Mouse (Mus musculus) B cell, adult 2 months (primary cell): ENCODE measurements at regions not wholly inside any gene's neighbourhood (a gene's known extent, or its start where the extent isn't known, plus 50 kb on each side); places are given as distances from the start of the nearest gene placed in this dataset.

Experiments used
- DNase-seq, 2 experiments: peaks; one replicate each; pipeline ENCODE4 v3.0.0; 2022

- DNase-seq: no peak
Observed at GRCm38 (mm10) chr10:67819534-67819933, 92.9 kb downstream of the Zfp365 start.

DNA sequence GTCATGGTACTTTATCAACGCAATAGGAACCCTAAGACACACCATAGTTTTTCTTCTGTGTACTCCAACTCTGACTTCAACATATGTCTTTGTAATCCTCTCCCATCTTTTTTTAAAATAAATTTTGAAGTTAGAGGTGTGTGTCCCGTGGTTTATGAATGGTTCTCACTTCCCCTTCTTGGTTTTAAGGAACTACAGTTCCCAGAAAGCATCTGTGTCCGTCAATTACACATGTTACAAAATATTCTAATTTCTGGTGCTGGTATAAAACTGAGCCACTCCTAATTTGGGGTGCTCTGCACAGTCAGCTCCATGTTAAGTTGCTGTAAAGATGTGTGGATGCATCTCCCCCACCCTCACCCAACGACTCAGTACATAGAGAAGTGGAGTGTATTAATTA is 98.6 kb downstream of the Zfp365 start:
- no peak for DNase-seq

DNA sequence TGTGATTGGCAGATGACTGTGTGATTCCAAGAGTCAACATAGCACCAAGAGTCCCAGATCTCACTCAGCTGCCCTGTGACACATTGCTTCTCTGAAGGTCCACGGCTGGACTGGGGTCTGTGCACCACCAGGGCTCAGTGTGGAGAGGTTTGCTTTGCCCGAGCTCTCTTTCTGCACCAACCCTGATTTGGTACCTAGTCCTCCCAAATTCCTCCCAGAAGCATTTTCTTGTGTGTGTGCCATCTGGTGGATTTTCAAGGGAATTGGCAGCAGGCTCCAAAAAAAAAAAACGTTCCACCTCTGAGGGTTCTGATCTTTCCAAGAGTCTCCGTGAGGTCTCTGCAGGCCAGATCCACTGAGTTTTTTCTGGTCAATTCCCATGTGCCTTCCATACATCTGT is 107.3 kb downstream of the Zfp365 start:
- DNase-seq: no peak

GRCm38 (mm10) chr10:67804637-67805036 is 107.8 kb downstream of the Zfp365 start:
- DNase-seq: peak in 1 of 2 experiments; percentile 8

DNA sequence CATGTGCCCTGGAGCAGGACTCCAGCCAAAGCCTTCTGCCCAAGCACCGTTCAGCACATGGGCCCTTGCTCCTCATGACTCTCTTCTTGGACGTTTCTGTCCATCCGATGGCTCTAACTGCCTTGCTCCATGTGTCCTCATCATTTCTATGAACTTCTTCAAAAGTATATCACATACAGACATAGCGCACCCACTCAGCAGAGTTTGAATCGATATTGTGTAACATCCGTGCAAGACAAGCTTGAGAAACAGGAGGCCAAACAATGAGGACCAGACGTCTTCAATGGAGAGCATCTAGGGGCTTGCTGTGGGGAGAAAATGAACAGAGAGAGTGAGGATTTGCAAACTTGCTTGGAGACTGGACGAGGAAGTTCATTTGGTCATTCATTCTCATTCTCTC is 110.3 kb downstream of the Zfp365 start:
- DNase-seq: no peak

DNA sequence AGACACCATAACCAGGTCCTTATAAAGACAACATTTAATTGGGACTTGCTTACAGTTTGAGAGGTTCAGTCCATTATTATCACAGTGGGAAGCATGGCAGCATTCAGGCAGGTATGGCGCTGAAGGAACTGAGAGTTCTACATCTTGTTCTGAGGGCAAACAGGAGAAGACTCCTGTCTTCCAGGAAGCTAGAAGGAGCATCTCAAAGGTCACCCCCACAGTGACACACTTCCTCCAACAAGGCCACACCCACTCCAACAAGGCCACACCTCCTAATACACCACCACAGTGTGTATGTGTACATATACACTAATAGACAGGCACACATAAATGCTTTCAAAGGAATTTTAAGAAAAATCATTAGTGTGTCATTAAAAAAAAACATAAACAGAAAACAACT is 110.8 kb downstream of the Zfp365 start:
- no peak for DNase-seq

DNA sequence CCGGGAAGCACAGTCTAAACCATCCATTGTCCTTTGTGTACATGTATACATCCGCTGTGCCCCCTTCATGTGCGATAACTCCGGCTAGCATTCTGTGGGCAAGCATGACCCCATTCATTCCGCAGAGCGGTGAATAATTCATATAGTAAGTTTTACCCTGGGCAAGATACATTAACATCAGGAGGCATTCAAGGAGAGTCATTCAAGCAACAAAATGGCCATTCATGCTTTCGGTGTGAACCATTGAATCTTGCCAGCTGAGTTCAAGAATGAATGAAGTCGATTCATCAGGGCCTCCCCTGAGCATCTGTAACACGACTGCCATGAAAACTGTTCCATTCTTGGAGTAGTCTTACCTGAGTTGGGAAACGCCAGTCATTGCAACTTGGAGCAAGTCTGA is 113.5 kb downstream of the Zfp365 start:
- DNase-seq: no peak

DNA sequence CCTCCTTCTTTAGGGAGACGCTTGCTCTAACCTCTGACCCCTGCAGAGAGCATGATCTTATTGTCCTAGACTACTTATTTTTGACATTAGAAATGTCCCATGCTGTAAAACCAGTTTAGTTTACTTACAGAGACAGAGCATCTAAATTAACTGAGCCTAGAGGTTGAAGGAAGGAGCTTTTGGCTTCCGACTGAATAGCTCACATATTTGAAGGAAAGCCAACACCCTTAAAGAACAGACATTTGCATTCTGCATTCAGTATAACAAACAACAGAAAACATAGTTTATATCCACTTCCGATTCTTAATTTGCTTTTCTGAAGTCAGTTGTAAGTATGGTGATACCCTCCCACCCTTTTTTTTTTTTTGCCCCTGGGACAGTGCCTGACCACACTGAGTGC is 119.3 kb downstream of the Zfp365 start:
- no peak for DNase-seq

- no peak for DNase-seq
Observed at GRCm38 (mm10) chr10:67789651-67790050, 122.8 kb downstream of the Zfp365 start.

DNA sequence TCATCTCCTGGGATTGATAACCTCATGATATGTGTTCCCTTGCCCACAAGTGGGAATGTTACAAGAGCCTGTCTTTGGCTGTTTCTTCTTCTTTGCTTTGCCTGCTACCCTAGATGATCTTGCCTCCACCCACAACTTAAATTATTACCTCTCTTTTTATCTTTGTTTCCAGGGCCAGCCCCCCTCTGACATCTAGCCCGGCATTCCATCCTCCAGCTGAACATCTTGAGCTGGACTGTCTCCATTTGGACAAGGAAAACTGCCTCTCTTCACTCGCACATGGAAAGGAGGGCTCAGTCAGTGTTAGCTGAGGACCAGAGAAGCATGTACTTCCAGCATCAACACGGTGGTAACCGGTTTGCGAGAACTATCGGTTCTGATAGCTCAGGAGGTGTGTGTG is 124.3 kb downstream of the Zfp365 start:
- DNase-seq: no peak

GRCm38 (mm10) chr10:67785563-67785962 is 126.9 kb downstream of the Zfp365 start:
- DNase-seq: no peak

DNA sequence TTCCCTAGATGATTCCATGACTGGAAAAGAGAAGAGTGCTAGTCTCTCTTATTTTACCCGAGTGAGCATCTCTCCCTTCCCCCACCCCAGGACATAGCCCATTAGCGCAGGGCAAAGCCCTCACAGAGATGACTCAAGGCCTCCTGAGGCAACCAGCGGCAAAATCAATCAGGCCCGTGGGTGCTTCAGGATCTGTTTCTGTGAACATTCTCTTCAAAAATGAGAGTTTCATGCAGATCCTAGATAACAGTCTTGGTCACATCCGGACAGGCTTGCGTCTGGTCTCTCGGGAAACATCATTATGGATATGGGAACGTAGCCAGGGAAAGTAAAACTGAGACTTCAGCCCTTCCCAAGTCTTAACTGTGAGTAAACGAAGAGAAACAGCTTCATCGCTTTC is 134.1 kb downstream of the Zfp365 start:
- DNase-seq: no peak

- no peak for DNase-seq
Observed at GRCm38 (mm10) chr10:67777721-67778120, 134.7 kb downstream of the Zfp365 start.

GRCm38 (mm10) chr10:67776851-67777250 is 135.6 kb downstream of the Zfp365 start:
- DNase-seq: no peak

DNA sequence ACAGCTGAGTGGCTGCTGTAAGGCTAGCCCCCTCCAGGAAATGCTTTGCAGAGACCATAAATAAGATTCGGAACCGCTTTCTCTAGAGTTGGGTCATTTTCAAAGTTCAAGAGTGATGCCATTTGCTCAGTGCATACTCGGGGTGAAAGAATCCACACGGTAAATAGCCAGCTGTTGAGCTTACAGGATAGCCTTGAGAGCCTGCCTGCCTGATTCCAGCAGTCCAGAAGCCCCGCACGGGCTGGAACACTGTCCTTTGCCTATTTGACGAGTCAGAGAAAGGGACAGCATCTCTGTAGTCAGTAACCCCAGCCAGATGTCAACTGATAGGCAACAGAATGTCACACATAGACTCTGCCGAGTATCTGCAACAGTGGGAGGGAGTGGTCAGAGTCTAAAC is 140.7 kb downstream of the Zfp365 start:
- no peak for DNase-seq

DNA sequence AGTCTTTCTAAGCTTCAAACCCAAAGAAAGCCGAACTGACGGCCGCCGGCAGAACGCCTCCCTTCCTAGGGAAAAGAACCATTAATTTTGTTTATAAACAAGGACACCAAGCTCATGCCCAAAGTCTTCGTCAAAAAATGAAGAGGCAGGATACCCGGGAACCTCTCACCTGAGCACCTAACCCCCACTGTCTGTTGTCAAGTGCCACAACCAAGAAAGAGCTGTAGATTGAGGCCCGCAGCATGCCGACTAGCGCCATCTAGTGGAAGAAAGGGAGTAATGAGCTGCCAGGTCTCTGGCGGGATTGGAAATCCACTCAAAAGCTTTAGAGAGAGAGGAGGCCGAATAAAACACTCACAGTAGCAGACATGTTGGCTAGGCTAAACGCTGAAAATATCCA is 146.4 kb downstream of the Zfp365 start:
- DNase-seq: peak; percentile 67 to 73

DNA sequence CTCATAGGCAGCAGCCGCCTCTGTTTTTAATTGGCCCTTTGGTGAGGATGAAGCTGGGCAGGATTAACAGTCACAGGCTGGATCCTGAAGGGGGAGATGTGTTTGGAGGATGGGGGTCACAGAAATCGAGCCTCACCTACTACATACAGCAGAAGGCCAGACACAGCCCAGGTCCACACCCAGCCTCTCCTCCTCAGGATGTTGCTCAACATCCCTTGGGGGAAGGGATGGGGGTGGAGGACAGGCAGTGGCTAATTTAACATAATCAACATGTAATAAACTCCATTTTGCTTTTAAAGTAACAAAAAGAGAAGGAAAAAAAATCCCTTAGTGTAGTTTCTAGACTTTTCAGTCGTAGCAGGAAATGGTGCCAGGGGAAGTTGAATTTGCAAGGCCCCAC is 152.0 kb downstream of the Zfp365 start:
- peak; percentile 18 to 31 for DNase-seq

GRCm38 (mm10) chr10:67748121-67748520 is 164.3 kb downstream of the Zfp365 start:
- DNase-seq: no peak

DNA sequence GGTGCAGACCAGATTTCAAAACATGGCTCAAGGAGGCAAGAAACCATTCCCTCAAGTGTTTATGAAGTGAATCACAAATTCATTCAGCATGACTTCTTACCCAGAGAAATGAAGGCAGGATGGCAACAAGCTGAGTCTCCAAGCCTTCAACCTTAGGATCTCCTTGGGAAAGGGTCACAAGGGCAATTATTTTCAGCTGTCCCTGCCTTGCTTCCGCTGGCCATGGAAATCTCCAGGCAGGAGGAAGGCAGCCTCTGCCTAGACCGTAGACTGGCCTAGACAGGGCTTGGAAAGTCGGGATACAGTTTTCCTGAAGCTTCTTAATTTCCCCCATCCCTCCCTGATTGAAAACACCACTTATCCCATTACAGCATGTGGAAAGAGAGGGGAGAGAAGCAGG is 165.0 kb downstream of the Zfp365 start:
- no peak for DNase-seq

GRCm38 (mm10) chr10:67746140-67746539 is 166.3 kb downstream of the Zfp365 start:
- no peak for DNase-seq

DNA sequence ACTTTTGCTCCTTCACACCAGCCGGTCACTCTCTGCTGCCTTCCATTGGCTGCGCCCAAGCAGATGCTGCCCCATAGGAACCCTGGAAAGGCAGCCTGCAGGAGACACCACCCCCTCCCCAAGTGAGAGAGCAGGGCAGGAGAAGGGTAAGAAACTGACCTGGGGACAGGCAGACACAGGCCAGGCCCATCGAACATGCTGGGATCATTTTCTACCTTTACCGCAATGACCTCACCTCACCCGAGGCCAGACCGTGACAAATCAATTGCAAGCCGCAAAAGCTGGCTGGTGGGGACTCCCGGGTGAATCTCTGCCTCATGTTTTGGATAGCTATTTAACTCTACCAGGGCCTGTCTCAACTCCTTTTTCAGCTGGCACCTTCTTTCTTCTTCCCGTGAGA is 168.9 kb downstream of the Zfp365 start:
- DNase-seq: no peak

- no peak for DNase-seq
Observed at GRCm38 (mm10) chr10:67742824-67743223, 169.6 kb downstream of the Zfp365 start.

GRCm38 (mm10) chr10:67742305-67742704 is 170.2 kb downstream of the Zfp365 start:
- DNase-seq: no peak

DNA sequence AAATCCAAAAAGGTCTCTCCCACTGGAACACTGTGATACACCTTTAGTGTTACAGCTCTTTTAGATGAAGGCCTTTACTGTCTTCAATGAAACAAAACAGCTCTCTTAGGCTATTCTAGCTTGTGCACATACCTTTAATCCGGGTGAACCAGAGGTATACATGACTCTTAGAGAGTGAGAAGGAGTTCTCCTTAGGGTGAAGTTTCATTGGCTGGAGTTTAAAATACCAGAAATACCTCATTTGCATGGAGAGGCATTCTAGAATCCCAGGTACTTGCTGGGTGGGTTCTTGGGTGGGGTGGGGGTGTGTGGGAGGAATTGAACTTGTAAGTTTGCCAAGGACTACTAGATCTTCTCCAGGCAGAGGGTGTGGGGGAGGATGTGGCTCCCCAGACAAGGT is 173.3 kb downstream of the Zfp365 start:
- DNase-seq: no peak

- peak in 1 of 2 experiments; percentile 24 for DNase-seq
Observed at GRCm38 (mm10) chr10:67736636-67737035, 175.8 kb downstream of the Zfp365 start.

DNA sequence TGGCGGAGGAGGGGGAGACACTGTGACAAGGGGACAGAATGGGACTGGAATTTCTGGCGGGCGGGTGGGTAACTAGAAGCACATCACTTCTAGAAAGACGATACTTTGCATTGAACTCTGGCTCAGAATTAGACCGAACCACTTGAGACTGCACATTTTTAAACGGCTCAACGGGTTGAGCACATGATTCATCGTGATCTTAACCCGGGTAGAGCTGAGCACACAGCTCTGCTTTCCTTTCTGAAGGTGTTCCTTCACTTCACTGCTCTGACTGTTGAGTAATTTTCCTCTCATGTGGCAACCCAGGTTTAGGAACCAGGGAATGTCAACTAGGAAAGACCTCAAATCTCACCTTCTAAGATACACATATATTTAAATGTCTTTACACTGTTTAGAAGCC is 180.9 kb downstream of the Zfp365 start:
- DNase-seq: no peak
